Mouse (Mus musculus) left cerebral cortex, postnatal 36 days (tissue): ENCODE measurements around the gene Wwox. TPM values are rescaled to one million over a fixed set of nuclear protein-coding genes. Genes with fewer than 3 reads are reported as not detected.

ENCODE experiments used
- DNase-seq, 2 experiments: peaks; one replicate each; pipeline ENCODE4 v3.0.0; 2021 to 2022; ENCODE audit warnings: low spot score in 2 of 2, mixed read lengths in 1 of 2
- intact Hi-C: fragments of 180-260 bp; cut with DNase I; formaldehyde crosslinking; loops from one replicate; pipeline ENCODE4 v1.15.1; 2025
- total RNA-seq, 2 experiments: library from RNA; stranded (reverse); gene quantifications; 2 replicates each; pipeline ENCODE4 v1.2.3; 2021

The Wwox gene
- total RNA-seq, 2 experiments from 2014 or later = 13.3 to 16.5 TPM

DNA sequence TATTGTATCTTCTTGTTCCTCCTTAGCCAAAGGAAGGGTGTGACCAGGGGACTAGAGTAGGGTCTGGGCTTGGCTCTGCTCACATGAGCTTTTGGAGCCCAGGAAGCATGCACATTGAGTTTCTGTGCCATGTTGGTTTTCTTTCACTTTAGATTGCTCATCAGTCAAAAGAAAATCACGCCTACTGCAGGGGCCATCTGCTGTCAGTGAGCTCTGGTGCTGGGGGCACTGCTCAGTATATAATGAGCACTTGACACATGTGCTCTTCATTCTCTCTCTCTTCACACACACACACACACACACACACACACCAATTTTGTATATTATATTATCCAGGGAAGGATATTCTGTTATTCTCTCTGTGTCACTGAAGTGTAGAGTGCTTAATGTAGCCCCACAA lies 141.2 kb downstream of the Wwox start:
- intact Hi-C loops = no loop called here

GRCm38 (mm10) chr8:114590336-114590867 lies 150.9 kb downstream of the Wwox start:
- DNase-seq = no peak
- intact Hi-C loops = no loop called here

More for the DNA sequence above, 141.2 kb downstream of the Wwox start:
- DNase-seq = no peak

DNA sequence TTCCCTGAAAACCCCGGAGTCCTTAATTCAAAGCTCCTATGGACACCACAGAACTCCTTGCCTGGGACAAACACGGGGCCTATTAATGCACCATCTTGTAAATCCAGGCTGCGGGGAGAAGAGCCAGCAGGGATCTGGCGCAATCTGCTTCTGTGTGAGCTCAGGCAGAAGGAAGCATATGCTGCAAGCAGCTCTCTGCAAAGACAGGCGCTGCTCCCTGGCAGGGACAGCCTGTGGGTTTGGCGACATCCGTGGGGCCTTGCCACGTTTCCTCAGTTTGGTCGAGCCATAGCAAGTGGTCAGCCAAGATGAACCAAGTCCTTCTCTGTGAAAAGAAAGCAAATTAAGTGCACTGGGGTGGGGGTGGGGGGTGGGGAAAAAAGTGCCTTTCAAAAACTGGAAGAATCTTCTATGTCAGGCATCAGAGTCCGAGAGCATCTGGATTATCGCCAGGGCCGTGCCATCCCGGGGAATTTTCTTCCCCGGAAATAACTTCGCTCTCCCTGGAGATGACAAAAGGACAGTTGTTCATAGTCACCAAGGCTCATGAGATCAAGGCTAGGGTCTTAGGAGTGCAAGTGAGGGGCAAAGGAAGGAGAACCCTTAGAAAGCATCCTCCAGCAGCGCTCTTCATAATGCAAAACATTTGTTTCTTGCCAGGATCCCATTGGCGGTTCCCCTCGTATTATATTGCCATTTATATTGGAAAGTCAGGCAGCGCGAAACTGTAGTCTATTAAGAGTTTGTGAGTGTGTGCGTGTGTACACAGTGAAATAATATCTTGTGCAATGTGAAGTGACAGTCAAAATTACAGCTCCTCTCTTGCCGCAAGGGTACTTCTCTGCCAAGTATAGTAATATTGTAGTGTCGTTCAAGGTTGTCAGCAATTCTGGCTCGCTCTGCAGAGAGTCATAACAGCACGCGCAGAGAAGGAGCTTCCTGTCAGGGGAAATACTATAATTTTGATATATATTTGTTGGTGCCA lies 152.1 kb downstream of the Wwox start:
- peak; percentile 44 to 52 for DNase-seq
- intact Hi-C loops = no loop called here

DNA sequence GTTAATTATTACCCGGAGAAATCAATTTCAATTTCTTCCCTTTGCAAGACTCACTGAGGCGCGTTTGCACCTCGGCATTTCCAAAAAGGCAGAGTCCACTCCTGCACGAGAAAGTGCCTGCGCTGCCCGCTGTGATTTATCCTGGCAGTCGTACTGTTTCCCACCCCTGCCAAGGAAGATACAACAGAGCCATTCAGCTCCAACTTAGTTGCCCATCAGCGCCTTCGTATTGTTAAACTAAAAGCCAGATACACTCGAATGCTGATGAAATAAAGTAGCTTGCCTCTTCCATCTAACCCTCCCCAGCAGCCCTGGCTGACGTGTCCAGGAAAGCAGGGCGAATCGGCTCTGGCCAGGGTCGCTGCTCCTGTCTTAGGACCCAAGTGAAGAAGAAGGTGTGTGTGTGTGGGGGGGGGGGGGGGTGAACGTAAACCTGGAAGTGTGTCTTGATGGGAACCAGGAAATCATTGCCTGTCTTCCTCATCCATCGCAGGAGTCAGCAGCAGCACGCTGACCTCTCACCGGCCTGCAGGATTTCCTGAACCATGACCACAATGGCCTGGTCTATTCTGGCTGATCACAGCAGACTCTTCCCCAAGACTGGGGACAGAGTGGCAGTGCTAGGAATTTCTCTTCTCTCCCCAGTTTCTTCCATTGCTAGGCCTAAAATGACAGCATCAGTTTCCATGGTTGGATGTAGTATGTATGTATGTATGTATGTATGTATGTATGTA lies 154.1 kb downstream of the Wwox start:
- no peak for DNase-seq
- intact Hi-C loops = no loop called here

- no peak for DNase-seq
- intact Hi-C loops = no loop called here
Observed at GRCm38 (mm10) chr8:114594811-114595210, 155.4 kb downstream of the Wwox start.

GRCm38 (mm10) chr8:114599555-114599954 lies 160.1 kb downstream of the Wwox start:
- DNase-seq = no peak
- intact Hi-C loops = no loop called here

- intact Hi-C loops = no loop called here
- DNase-seq = no peak
Observed at GRCm38 (mm10) chr8:114600196-114600595, 160.7 kb downstream of the Wwox start.

- intact Hi-C loops = no loop called here
- DNase-seq = no peak
Observed at GRCm38 (mm10) chr8:114603046-114603445, 163.6 kb downstream of the Wwox start.

DNA sequence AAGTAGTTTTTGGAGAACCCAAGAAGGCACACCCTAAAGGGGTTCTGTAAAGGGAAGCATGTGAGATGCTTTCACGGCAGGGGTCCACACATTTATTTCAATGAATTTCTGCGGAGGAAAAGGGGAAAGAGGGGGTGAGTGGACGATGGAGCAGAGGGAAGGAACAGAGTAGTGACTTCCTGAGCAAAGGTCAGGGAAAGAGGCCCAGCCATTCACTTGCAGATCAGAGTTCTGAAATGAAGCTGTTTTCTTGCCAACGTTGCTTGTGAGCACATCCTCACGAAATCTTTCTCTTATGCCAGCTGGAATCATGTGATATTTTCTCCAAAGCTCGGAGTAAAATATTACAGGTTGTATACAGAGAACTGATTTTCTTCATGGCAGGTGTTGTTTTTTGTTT lies 164.1 kb downstream of the Wwox start:
- intact Hi-C loops = no loop called here
- no peak for DNase-seq

- intact Hi-C loops = no loop called here
Observed at GRCm38 (mm10) chr8:114604315-114604714, 164.9 kb downstream of the Wwox start.

DNA sequence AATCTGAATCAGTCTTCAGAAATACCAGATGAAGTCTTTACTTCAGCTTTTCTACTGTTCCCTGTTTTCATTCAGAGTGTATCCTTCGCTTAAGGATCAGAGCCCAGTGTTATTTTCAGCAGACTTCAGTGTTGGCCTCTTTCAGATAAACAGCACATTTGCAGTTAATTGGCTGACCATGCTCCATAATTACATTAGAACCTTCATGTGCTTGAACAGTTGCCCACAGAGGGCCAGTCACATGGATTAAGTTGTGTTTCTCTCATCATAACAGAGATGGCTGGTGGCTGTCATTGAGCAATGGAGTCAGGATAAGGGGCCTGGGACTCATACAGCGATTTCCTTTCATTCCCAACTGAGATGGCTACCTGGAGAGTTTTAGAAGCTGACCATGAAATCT lies 166.2 kb downstream of the Wwox start:
- DNase-seq = no peak
- intact Hi-C loops = no loop called here

More at GRCm38 (mm10) chr8:114604315-114604714, 164.9 kb downstream of the Wwox start:
- DNase-seq = no peak

DNA sequence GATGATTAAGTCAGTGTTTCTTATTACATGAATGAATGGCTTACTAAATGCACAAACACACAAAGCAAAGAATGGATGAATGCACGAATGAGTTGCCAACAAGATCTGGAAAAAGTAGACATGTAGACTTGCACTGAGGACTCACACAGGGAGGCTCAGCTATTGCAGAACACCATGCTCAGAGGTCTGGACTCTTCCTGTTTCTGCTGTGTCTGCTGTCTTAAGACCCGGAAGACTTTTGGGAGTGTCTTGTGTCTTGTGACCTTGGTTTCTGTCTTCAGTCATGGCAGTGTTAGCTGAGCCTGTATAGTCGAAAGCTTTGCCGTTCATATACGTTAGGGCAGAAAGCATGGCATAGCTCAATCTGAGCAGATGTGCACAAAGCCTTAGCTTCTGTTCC lies 169.9 kb downstream of the Wwox start:
- DNase-seq = no peak
- intact Hi-C loops = no loop called here

DNA sequence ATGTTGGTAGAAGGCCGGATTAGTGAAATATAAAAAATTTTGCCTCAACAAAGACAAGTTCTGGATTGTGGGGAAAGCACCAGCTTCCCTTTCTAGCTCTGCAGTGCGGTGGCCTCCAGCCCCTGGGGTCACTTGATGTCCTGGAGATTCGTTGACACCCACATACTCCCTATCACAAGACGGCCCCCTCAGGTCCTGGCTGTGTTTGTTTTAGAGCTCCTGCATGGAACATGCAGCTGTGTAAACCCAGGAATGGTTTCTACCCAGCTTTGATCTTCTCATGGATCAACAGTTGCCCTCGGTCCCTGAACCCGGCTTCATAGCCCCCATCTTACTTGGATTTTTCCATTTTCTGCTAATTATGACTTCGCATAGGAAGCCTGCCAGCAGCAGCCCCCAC lies 171.6 kb downstream of the Wwox start:
- intact Hi-C loops = no loop called here

GRCm38 (mm10) chr8:114612091-114612490 lies 172.6 kb downstream of the Wwox start:
- no peak for DNase-seq
- intact Hi-C loops = no loop called here

More for the DNA sequence above, 171.6 kb downstream of the Wwox start:
- no peak for DNase-seq

DNA sequence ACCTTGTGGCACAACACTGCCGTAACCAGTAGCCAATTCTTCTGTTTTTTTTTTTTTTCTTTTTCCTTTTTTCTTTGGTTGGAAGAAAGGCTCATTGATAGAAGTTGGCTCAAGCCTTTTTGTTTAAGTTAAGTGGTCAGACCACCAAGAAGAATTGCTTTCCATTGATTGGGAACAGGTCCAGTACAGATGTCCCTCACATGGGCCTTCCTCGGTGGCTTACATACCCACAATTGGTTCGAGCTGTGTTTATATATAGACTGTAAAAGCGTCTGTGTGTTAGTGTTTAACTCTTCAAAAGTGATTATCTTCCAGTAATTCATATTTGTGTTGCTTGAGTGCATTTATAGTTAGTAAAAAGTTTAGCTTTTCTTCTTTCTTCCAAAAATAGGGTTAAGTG lies 176.0 kb downstream of the Wwox start:
- no peak for DNase-seq
- intact Hi-C loops = no loop called here

DNA sequence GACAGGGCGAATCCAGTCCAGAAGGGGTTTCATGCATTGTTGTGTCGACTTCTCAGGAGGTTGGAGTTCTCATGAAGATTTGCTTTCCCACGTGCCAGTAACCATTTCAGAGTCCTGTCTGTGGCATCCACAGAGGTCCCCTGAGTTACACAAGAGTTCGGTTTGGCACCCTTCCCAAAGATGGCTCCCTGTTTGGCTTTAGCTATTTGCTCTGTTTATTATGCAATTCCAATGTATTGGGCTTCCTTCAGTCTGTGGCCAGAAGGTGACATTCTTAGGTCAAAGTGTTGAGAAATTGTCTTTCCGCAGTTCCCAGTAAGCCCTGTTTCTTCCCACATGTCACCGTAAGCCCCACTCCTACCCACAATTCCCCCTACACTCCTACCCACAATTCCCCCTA lies 176.5 kb downstream of the Wwox start:
- no peak for DNase-seq
- intact Hi-C loops = no loop called here

DNA sequence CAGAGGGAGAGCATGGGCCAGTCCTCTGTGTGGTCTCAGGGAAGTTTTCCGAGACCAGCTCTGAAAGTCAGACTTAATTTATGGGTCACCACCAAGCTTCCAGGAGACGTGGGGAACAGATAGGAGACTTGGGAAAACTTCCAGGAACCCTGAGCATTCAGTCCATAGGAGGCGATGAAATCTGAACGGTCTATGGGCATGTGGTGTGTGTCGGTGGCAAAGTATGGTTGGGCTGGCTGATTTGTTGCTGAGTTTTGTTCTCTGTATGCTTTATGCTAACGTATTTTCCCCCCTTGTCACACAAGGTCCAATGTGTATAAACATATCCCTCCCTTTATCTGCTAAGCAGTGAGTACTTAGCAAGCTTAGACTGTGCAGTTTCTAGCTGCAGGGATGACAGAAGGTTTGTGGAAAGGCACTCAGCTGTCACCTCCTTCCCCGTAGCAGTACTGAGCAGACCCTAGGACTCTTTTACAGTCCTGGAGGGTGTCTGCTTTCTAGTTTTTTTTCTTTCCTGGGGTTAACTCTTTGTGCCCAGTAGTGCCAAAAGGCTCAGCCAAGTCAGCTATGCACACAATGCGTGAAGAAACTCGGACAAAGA lies 179.6 kb downstream of the Wwox start:
- no peak for DNase-seq
- intact Hi-C loops = no loop called here

- intact Hi-C loops = no loop called here
Observed at GRCm38 (mm10) chr8:114625402-114625801, 185.9 kb downstream of the Wwox start.

DNA sequence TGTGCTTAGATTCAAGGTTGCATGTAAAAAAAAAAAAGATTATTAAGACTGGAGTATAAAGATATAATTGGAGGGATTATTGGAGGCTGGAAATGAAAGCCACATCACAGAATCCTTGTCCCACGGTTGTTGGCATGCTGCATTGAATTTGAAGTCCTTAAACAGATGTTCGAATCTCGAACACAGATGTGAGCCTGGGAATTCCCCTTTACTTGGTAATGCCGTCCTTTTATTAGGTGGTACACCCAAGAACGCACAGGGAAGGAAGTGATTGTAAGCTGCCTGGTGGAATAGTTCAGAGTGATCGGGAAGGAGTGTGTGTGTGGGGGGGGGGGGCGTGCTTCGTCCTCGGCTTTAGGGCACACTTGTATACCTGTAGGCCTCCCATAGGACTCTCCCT lies 187.4 kb downstream of the Wwox start:
- no peak for DNase-seq
- intact Hi-C loops = no loop called here

More at GRCm38 (mm10) chr8:114625402-114625801, 185.9 kb downstream of the Wwox start:
- DNase-seq = no peak

DNA sequence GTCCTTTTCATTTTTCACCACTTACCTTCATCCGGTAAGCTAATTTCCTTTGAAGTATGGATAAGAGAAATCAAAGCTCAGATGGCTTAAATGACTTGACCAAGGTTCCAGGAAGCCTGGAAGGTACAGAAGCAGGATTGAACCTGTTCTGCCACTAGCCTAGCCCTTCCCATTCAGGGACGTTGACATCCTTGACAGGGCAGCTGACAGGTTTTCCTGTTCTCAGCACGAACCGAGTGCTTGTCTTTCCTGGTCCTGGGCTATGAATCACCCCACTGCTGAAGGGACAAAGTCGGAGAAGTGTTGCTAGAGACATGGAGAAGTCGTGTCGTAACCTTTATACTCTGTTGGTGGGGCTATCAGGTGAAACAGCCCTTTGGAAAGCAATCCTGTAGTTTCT lies 190.3 kb downstream of the Wwox start:
- DNase-seq = no peak
- intact Hi-C loops = no loop called here
